Mouse (Mus musculus) bone marrow macrophage, adult 2 months (primary cell): ENCODE measurements at regions not wholly inside any gene's neighbourhood (a gene's known extent, or its start where the extent isn't known, plus 50 kb on each side); places are given as distances from the start of the nearest gene placed in this dataset.

Experiments
- CTCF ChIP-seq: IDR thresholded peaks from 2 replicates; pipeline ENCODE4 v1.5.1; 2012; ENCODE audit warnings: low read depth, mild to moderate bottlenecking, low read length, moderate library complexity
- POLR2A ChIP-seq: IDR thresholded peaks from 2 replicates; pipeline ENCODE4 v1.6.1; 2012; ENCODE audit warnings: mild to moderate bottlenecking, low read depth, low read length, borderline replicate concordance

DNA sequence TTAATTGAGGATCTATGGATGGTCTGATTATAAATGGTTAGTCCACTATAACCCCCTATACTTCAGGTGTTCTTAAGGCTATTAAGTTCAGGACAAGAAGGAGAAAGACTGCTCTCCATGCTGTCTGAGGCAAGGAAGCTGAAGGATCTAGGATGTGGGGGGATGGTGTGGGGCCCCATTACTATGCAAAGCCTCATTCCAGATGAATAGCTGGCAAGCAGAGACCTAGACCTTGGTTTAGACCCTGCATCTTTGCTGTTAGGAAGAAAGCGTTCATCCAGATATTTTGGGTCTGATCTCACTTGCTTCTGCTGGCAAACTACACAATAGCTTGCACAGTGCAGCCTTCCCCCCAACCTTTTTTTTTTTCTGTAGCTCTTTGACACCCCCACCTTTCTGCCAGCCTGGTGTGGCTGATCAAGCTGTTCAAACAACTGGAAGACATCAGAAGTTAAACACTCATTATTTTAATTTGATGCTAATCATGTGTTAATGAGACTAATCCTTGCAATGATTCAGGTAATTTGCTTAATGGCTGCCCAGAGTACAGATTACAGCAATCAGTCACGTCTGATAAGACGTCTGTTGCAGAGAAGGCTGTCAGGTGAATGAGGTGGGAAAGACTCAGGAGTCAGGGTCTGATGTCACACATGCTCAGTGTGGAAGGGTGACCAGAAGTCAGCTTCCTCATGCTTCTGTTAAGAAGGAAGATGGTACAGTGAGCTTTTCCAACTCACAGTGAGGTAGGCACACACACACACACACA is 80.9 kb upstream of the Gk2 start:
- no peak for TF ChIP-seq CTCF
- TF ChIP-seq POLR2A, result no peak
